Mouse (Mus musculus) erythroblast, embryonic 14.5 days (primary cell): ENCODE measurements around the gene Lrrc49.

Source experiments
- GATA1 ChIP-seq: IDR thresholded peaks from 2 replicates; pipeline ENCODE4 v1.6.1; 2012; ENCODE audit warnings: low read length, inconsistent platforms, mixed read lengths
- TAL1 ChIP-seq: IDR thresholded peaks from 3 replicates; pipeline ENCODE4 v1.6.1; 2012; ENCODE audit warnings: low read length, inconsistent platforms, mixed read lengths

DNA sequence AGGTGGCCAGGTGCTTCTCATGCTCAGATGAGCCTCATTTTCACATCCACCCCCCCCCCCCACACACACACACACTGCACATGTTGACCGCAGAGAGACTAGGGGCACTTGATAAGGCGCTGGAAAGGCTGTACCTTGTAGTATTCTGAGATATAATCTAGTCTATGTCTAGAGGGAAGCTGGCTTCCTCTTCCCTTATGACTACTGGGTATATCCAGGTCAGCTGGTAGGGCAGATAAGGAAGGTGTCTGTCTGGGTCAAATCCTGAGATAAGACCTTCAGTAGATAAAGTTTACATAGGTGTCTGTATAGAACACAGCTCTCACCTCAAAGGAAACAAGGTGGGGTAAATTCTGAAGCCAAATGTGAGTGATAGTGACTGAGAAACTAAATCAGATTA, 141.8 kb downstream of the Lrrc49 start:
- TF ChIP-seq GATA1, result no peak
- no peak for TF ChIP-seq TAL1
